Mouse (Mus musculus): ENCODE results near the gene Ep300. TPM values are rescaled to one million over a fixed set of nuclear protein-coding genes. Genes with fewer than 3 reads are reported as not detected.

Ep300 gene
- polyA plus RNA-seq, 2 experiments: 20.2 to 38.2 TPM

- ATAC-seq (ENCODE audit: low FRiP score, low read depth) (peak; percentile 74), DNase-seq (ENCODE audit: low spot score) (peak; percentile 71)
Measured at GRCm38 (mm10) chr15:81670231-81670640, 85.1 kb downstream of the Ep300 start.

GRCm38 (mm10) chr15:81676637-81677036 lies 91.5 kb downstream of the Ep300 start:
- Histone ChIP-seq H3K27me3 (ENCODE audit: control insufficient read depth, insufficient read depth, low read length) (no peaks in the 10 kb centered on the region), H3K4me1 (ENCODE audit: control insufficient read depth, insufficient read depth, low read length) (no peaks in the 10 kb centered on the region), H3K27ac (replicated peaks; ENCODE audit: low read depth, low read length) (no peak overlapping the region), H3K9ac (ENCODE audit: low read depth, low read length, severe bottlenecking) (no peak overlapping the region), H3K4me3 (replicated peaks; ENCODE audit: low read length) (no peak overlapping the region), H3K36me3 (ENCODE audit: control insufficient read depth, insufficient read depth, low read length) (peaks cover 55% of the 10 kb centered on the region), H3K9me3 (ENCODE audit: control insufficient read depth, low read length) (no peaks in the 10 kb centered on the region), H3K4me2 (replicated peaks; ENCODE audit: low read depth, low read length, severe bottlenecking) (no peak overlapping the region)
- TF ChIP-seq POLR2A (IDR thresholded peaks at IDR 0.05; ENCODE audit: borderline replicate concordance, extremely low read depth, insufficient read depth, insufficient read length): no peak
- ATAC-seq (ENCODE audit: low FRiP score, low read depth) (no peak), DNase-seq (ENCODE audit: low spot score) (no peak)
- WGBS: 88% methylated on average over 3 of the region's 3 CpGs

More at GRCm38 (mm10) chr15:81670231-81670640, 85.1 kb downstream of the Ep300 start:
- Histone ChIP-seq H3K9me3 (ENCODE audit: control insufficient read depth, low read length) (no peaks in the 10 kb centered on the region), H3K4me3 (replicated peaks; ENCODE audit: low read length) (no peak overlapping the region), H3K36me3 (ENCODE audit: control insufficient read depth, insufficient read depth, low read length) (peaks cover 49% of the 10 kb centered on the region), H3K9ac (ENCODE audit: low read depth, low read length, severe bottlenecking) (no peak overlapping the region), H3K27ac (replicated peaks; ENCODE audit: low read depth, low read length) (no peak overlapping the region), H3K4me2 (replicated peaks; ENCODE audit: low read depth, low read length, severe bottlenecking) (no peak overlapping the region), H3K27me3 (ENCODE audit: control insufficient read depth, insufficient read depth, low read length) (no peaks in the 10 kb centered on the region), H3K4me1 (ENCODE audit: control insufficient read depth, insufficient read depth, low read length) (0 out of 2 replicates have a peak, but pooled peaks cover under 1% of the 10 kb centered on the region)
- TF ChIP-seq POLR2A (IDR thresholded peaks at IDR 0.05; ENCODE audit: borderline replicate concordance, extremely low read depth, insufficient read depth, insufficient read length): no peak
- WGBS: 79% methylated on average over 4 of the region's 4 CpGs

GRCm38 (mm10) chr15:81680301-81680805 lies 95.2 kb downstream of the Ep300 start:
- ATAC-seq (ENCODE audit: low FRiP score, low read depth): no peak
- WGBS: 92% methylated on average over 4 of the region's 4 CpGs

GRCm38 (mm10) chr15:81693366-81693966 lies 108.3 kb downstream of the Ep300 start:
- H3K27me3 ChIP-seq (ENCODE audit: control insufficient read depth, insufficient read depth, low read length): peaks cover 21% of the 10 kb centered on the region
- no peak for TF ChIP-seq POLR2A (IDR thresholded peaks at IDR 0.05; ENCODE audit: borderline replicate concordance, extremely low read depth, insufficient read depth, insufficient read length)
- H3K27ac ChIP-seq (replicated peaks; ENCODE audit: low read depth, low read length): peak overlapping the region; percentile 33; the same call in 1 of the 2 replicates
- ATAC-seq (ENCODE audit: low FRiP score, low read depth) (no peak; the same call in 1 of the 2 replicates), DNase-seq (ENCODE audit: low spot score) (no peak)
- H3K36me3 ChIP-seq (ENCODE audit: control insufficient read depth, insufficient read depth, low read length): no peaks in the 10 kb centered on the region; the same call in 1 of the 2 replicates
- no peaks in the 10 kb centered on the region for H3K9me3 ChIP-seq (ENCODE audit: control insufficient read depth, low read length)
- peaks cover 17% of the 10 kb centered on the region; the same call in 1 of the 2 replicates for H3K4me1 ChIP-seq (ENCODE audit: control insufficient read depth, insufficient read depth, low read length)
- peak overlapping the region; percentile 93 for H3K4me2 ChIP-seq (replicated peaks; ENCODE audit: low read depth, low read length, severe bottlenecking)
- 5% methylated on average over 30 of the region's 41 CpGs for WGBS
- H3K9ac ChIP-seq (ENCODE audit: low read depth, low read length, severe bottlenecking): peak overlapping the region; percentile 81
- H3K4me3 ChIP-seq (replicated peaks; ENCODE audit: low read length): peak overlapping the region; percentile 59

More at GRCm38 (mm10) chr15:81680301-81680805, 95.2 kb downstream of the Ep300 start:
- H3K36me3 ChIP-seq (ENCODE audit: control insufficient read depth, insufficient read depth, low read length): peaks cover 74% of the 10 kb centered on the region
- no peaks in the 10 kb centered on the region for H3K4me1 ChIP-seq (ENCODE audit: control insufficient read depth, insufficient read depth, low read length)
- no peak overlapping the region for H3K4me3 ChIP-seq (replicated peaks; ENCODE audit: low read length)
- H3K9me3 ChIP-seq (ENCODE audit: control insufficient read depth, low read length): no peaks in the 10 kb centered on the region
- no peak overlapping the region for H3K27ac ChIP-seq (replicated peaks; ENCODE audit: low read depth, low read length)
- H3K4me2 ChIP-seq (replicated peaks; ENCODE audit: low read depth, low read length, severe bottlenecking): no peak overlapping the region
- TF ChIP-seq POLR2A (IDR thresholded peaks at IDR 0.05; ENCODE audit: borderline replicate concordance, extremely low read depth, insufficient read depth, insufficient read length): no peak
- no peak for DNase-seq (ENCODE audit: low spot score)
- H3K9ac ChIP-seq (ENCODE audit: low read depth, low read length, severe bottlenecking): no peak overlapping the region
- H3K27me3 ChIP-seq (ENCODE audit: control insufficient read depth, insufficient read depth, low read length): no peaks in the 10 kb centered on the region

- peak; percentile 68 for DNase-seq (ENCODE audit: low spot score)
- no peaks in the 10 kb centered on the region; the same call in 1 of the 2 replicates for H3K36me3 ChIP-seq (ENCODE audit: control insufficient read depth, insufficient read depth, low read length)
- WGBS: 3% methylated on average over 52 of the region's 107 CpGs
- no peaks in the 10 kb centered on the region for H3K9me3 ChIP-seq (ENCODE audit: control insufficient read depth, low read length)
- peak overlapping the region; percentile 59 for H3K4me3 ChIP-seq (replicated peaks; ENCODE audit: low read length)
- ATAC-seq (ENCODE audit: low FRiP score, low read depth): peak; percentile 85
- H3K4me2 ChIP-seq (replicated peaks; ENCODE audit: low read depth, low read length, severe bottlenecking): peak overlapping the region; percentile 93
- no peak for TF ChIP-seq POLR2A (IDR thresholded peaks at IDR 0.05; ENCODE audit: borderline replicate concordance, extremely low read depth, insufficient read depth, insufficient read length)
- H3K27me3 ChIP-seq (ENCODE audit: control insufficient read depth, insufficient read depth, low read length): peaks cover 21% of the 10 kb centered on the region
- H3K27ac ChIP-seq (replicated peaks; ENCODE audit: low read depth, low read length): peak overlapping the region; percentile 33; the same call in 1 of the 2 replicates
- H3K9ac ChIP-seq (ENCODE audit: low read depth, low read length, severe bottlenecking): peak overlapping the region; percentile 81
- peaks cover 17% of the 10 kb centered on the region; the same call in 1 of the 2 replicates for H3K4me1 ChIP-seq (ENCODE audit: control insufficient read depth, insufficient read depth, low read length)
Measured at GRCm38 (mm10) chr15:81693967-81694881, 109.1 kb downstream of the Ep300 start.
